Mouse (Mus musculus): ENCODE data around the gene Cfap54.

Gene Cfap54

DNA sequence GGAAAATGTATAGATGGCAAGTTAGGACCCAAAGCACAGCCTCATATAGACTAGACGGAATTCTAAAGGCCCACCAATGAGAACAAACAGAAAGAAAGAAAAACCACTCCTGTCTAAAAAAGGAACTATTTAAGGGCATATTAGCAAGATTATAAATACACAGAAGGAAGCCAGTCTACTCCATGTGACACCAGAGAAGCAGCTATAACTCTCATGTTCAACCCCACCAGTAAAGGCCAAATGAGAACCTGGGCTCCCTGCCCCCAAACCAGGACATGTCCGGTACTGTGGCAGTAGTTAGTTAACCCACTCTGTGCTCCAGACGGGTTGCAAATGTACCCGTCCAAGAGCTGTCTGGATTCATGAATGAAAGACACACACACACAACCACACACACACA, 14.4 kb upstream of the Cfap54 start:
- no peak for DNase-seq

GRCm38 (mm10) chr10:93094957-93095580, 13.7 kb upstream of the Cfap54 start:
- peak; percentile 13 for DNase-seq

DNA sequence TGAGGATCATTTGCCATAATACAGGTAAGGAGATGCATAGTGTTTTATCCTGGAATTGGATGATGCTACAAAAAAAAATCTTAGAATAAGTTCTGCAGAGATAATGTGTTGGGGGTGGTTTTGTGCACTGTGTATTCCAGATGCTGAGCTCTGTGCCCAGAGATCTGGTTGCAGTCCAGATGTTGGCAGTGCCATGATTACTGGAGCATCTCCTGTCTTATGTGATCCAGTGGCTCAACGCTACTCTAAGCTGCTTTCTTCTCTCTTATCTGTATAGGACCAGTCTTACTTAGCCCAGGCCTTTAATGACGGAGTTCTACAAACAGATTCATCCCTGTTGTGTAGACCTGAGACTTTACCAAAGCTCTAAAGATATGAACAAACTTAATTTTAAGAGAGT, 10.5 kb upstream of the Cfap54 start:
- no peak for DNase-seq

- DNase-seq: no peak
Observed at GRCm38 (mm10) chr10:93090241-93090640, 8.8 kb upstream of the Cfap54 start.

DNA sequence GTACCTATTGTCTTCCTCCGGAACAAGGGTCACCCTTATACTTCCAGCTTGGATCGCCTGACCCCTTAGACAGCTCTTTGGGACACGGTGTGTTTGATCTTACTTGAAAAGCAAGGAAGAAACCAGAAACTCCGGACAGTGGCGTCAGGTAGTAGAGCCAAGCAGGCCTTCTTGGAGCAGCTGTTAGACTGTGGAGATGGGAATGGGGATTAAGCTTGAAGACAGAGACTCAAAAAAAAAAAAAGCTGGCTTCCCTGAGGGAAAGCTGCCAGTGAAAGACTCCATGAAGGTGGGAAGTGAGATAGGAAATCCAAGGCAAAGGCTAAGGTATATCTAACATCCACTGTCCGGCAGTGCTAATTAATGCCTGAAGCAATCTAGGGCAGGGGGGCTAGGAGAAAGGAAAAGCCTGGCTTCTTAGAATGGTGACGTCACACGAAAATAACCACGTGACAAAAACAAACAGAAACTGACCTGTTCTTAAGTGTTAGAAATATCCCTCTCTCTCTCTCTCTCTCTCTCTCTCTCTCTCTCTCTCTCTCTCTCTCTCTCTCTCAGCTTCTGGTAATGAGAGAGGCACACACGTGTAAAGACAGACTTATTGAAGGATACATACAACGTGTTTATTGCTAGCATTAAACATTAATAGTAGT, 7.1 kb upstream of the Cfap54 start:
- no peak for DNase-seq

DNA sequence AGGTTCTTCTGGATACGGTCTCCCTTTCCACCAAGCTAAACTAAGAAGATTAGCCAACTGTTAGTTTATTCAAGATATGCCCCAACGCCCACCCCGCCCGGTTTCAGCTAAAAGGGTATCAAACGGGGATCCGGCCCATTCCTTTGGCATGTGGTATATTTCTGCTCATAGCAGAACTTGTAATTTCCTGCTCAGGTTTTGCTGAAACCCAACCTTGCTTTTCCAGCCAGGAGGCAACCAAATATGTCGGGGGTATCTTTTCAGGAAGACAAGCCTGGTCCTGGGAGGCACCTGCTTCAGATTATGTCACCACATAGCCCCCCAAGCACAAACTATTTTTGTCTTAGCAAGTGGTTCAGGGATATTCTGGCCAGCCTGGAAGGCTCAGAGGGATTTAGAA, 6.1 kb upstream of the Cfap54 start:
- DNase-seq: no peak

GRCm38 (mm10) chr10:93083963-93084340, 2.5 kb upstream of the Cfap54 start:
- no peak for DNase-seq

GRCm38 (mm10) chr10:93083198-93083962, 2.0 kb upstream of the Cfap54 start:
- DNase-seq: peak; percentile 29

DNA sequence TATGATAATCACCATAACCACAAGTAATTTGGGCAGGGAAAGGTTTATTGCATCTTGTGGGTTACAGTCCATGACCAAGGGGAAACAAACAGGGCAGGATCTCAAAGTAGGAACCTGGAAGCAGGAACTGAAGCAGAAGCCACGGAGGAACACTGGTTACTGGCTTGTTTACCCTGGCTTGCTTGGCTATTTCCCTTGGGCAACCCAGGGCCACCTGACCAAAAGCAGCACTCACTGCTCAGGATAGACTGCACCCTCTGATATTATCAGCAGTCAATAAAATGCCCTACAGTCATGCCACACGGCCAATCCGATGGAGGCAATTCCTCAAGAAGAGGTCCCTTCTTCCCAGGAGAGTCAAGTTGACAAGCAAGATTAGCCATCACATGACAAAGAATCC, 1.9 kb downstream of the Cfap54 start:
- no peak for DNase-seq

GRCm38 (mm10) chr10:93077935-93078479, 3.4 kb downstream of the Cfap54 start:
- DNase-seq: no peak

DNA sequence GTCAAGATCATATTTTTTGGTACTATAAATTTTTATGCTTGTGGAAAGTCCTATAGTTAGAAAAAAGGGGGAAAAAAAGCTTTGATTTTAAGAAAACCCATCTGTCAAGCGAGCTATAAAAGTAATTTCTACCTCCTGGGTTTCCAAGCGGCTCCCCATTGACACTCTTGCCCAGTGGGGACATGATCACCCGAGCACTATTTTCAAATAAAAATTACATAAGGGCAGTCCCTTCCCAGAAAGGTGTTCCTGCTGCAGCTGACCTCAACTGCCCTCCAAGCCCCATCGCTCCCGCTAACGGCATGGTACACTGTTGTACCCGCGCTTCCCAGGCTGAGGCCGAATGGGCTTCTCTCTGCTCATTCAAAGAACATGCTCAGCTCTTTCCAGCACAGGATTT, 5.0 kb downstream of the Cfap54 start:
- DNase-seq: no peak

DNA sequence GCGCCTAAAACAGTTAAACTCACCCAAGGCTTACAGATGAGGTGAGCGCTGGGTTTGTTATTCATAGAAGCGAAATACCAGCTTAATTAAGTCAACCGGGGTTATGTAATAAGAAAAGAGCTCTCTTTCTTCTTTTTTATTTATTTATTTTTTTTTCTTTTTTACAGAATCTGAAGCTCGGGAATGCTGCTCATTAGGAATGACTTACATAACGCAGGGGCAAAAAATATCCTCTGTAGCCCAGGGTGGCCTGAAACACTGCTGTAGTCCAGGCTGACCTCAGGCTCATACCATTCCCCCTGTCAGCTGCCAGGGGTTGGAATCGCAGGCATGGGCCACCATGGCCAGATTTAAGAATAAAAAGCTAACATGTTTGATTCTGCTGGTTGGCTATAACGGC, 5.6 kb downstream of the Cfap54 start:
- DNase-seq: no peak

GRCm38 (mm10) chr10:93072769-93073168, 8.6 kb downstream of the Cfap54 start:
- DNase-seq: no peak

DNA sequence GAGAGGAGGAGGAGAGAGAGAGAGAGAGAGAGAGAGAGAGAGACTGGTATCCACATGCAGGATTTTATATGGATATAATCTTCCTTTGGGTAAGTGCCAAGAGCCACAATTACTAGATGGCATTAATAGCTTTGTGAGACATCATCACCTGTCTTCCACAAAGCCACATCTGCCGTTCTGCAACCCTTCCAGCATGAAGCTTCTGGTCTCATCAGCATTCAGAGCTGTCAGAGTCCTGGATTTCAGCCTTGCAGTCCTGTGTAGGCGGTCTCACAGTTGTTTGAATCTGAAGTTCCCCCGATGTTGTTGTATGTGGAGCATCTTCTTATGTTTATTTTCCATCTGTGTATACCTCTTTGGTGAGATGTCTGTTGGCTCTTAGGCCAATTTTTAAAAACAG, 9.7 kb downstream of the Cfap54 start:
- no peak for DNase-seq

DNA sequence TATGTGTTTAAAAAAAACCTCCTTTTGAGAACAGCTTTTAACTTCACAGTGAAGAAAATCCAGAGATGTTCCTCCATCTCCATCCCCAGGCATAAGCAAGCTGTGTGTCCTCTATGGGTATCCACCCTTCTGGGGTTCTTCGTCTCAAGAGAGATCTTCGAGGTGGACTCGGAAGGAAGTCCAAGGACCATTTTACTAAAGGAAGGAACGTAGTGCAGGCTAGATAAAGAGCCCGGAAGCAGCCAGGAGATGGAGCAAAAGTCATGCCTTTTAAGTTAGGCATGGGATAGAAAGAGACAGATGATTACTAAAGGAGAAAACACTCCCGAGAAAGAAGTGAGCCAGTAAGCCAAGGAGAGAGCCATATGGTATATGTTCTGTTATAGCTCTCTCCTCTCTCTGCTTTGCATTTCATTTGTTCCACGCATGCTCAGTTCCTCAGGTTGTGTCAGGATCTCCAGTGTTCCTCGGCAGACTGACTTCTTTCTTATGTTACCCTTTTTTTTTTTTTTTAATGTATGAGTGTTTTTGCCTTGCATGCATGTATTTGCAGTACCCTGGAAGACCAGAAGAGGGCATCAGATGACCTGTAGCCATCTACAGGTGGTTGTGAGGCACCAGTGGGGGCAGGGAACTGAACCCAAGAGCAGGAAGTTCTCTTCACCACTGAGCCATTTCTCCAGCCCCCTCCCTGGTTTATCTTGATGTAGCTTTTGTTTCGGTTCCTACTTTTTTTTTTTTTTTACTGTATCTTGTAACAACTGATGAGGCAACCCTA, 11.1 kb downstream of the Cfap54 start:
- peak; percentile 91 for DNase-seq

GRCm38 (mm10) chr10:93069721-93070120, 11.7 kb downstream of the Cfap54 start:
- DNase-seq: no peak

GRCm38 (mm10) chr10:93069041-93069679, 12.3 kb downstream of the Cfap54 start:
- peak; percentile 77 for DNase-seq

DNA sequence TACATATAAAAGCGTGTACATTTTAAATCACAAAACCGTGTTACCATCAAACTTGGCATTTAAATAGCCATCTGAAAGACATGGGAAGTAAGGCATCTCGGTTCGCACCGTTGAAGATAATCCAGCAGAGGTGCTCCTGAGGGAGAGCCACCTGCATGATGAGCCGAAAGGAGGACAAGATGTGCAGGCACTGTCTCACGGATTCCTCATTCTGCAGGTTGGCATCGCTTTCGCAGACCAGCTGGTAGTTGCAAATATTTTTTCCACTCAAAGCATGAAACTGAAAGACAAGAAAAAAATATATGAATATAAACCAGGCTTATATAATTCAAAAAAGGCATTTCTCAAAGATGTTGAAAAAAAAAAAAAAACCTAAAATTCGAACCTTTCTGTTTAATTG, 16.4 kb downstream of the Cfap54 start:
- DNase-seq: no peak

- peak; percentile 69 for DNase-seq
Observed at GRCm38 (mm10) chr10:93063576-93063975, 17.8 kb downstream of the Cfap54 start.

DNA sequence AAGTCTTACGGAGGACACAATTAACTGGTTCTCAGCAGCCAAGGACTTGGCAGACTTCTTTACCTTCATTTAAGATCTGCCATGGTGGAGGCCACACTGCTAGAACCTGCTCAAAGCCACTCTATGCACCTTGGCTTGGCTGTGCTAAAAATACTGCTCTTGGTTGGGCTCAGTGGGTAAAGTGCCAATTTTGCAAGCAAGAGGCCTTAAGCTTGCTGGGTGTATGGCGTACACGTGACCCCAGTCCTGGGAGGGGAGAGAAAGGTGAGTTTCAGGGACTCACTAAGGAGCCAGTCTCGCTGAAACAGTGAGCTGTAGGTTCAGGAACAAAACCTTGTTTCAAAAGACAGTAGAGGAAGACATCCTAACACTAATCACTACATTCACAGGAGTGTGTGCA, 19.0 kb downstream of the Cfap54 start:
- no peak for DNase-seq

GRCm38 (mm10) chr10:93053867-93054266, 27.6 kb downstream of the Cfap54 start:
- no peak for DNase-seq

DNA sequence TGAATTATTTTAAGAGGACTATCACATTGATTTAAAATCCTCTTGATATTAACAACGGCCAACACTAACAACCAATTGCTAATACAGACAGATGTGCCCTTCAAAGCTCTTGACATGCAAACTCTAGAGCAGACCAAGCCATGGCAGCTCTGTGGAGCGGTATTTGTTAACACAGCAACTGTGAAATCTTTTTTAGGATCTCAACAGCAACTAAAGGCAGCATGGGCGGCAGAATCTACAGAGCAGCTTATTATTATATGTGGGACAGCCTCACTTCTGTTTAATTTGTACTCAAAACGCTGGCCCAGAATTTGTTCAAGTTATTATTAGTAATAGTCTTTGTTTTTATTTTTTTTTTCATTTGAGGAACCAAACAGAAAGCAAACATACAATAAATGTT, 28.1 kb downstream of the Cfap54 start:
- no peak for DNase-seq

Measured in liver (tissue).